Mouse (Mus musculus): ENCODE data around the gene Rbfox3.
A peak's percentile ranks its signal among the peaks of the same experiment; 100 is the strongest.

DNA sequence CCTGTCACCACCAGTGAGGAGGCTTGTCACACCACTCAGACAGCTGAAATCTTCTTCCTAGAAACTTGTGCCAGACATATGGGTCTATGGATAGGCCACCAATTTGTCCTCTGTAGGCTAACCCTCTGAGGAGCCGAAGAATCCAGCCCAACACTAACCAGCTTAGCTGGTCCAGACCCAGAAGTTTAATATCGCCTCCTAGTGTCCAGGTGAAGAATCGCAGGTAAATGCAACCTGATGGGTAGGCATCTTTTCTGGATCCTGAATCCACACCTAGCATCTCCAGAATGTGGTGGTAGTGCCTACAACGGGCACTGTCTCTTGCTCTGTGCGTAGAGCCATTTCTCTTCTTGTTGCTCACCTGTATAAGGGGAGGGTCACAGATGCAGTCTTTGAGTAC, 391.1 kb downstream of the Rbfox3 start:
- no peak for TF ChIP-seq NANOG (IDR thresholded peaks at IDR 0.05; ENCODE audit: borderline replicate concordance, low read length)
- TF ChIP-seq CTCF (conservative IDR thresholded peaks at IDR 0.05; ENCODE audit: low read length) = peak; percentile 89
- no peak for TF ChIP-seq POU5F1 (IDR thresholded peaks at IDR 0.05; ENCODE audit: borderline replicate concordance, low read length)
